Mouse (Mus musculus) forebrain, postnatal 0 days (tissue): ENCODE results near the gene Dynll2. TPM values are rescaled to one million over a fixed set of nuclear protein-coding genes. Genes with fewer than 3 reads are reported as not detected.

Experiments
- ATAC-seq: fragments of 200-750 bp; cut with Nextera tagmentation; 2 replicates; pipeline ENCODE4 v1.8.0; 2017; ENCODE audit warnings: mild to moderate bottlenecking, moderate library complexity
- DNase-seq: peaks from one replicate; pipeline ENCODE4 v3.0.0-alpha.2; 2015
- H3K27ac ChIP-seq: fragments of 300-500 bp; sonication (generic); 2 replicates; pipeline ENCODE4 v1.5.1; 2014; ENCODE audit warnings: low read depth, mild to moderate bottlenecking, antibody characterized with exemption, low read length, moderate library complexity, mixed read lengths
- H3K27me3 ChIP-seq: fragments of 300-500 bp; sonication (generic); 2 replicates; pipeline ENCODE4 v1.6.1; 2014; ENCODE audit warnings: mild to moderate bottlenecking, low read length, mixed read lengths; ENCODE audit not compliant: insufficient read depth
- H3K36me3 ChIP-seq: fragments of 300-500 bp; sonication (generic); 2 replicates; pipeline ENCODE4 v1.6.1; 2014; ENCODE audit warnings: mild to moderate bottlenecking, moderate library complexity; ENCODE audit not compliant: insufficient read depth
- H3K4me1 ChIP-seq: fragments of 300-500 bp; sonication (generic); 2 replicates; pipeline ENCODE4 v1.6.1; 2014; ENCODE audit warnings: antibody characterized with exemption; ENCODE audit not compliant: insufficient read depth
- H3K4me2 ChIP-seq: fragments of 300-500 bp; sonication (generic); 2 replicates; pipeline ENCODE4 v1.6.1; 2014; ENCODE audit warnings: low read depth, mild to moderate bottlenecking, moderate library complexity
- H3K4me3 ChIP-seq: fragments of 300-500 bp; sonication (generic); 2 replicates; pipeline ENCODE4 v1.5.1; 2014; ENCODE audit warnings: low read depth, low read length, mixed read lengths
- H3K9ac ChIP-seq: fragments of 300-500 bp; sonication (generic); 2 replicates; pipeline ENCODE4 v1.6.1; 2014; ENCODE audit warnings: mild to moderate bottlenecking
- H3K9me3 ChIP-seq: fragments of 300-500 bp; sonication (generic); 2 replicates; pipeline ENCODE4 v1.6.1; 2016; ENCODE audit warnings: low read length
- CTCF ChIP-seq: sonication (generic); IDR thresholded peaks from 2 replicates; pipeline ENCODE4 v1.5.1; 2016; ENCODE audit warnings: antibody characterized with exemption, control low read depth, low read depth
- WGBS: fragments of 180-500 bp; shearing (Covaris S2); extraction: QIAGEN DNeasy Blood & Tissue Kit; methylation state at CpG from one replicate; pipeline ENCODE4 v1.1.7; 2014; 5-methylcytosine and 5-hydroxymethylcytosine counted together
- polyA plus RNA-seq: library from polyadenylated mRNA; unstranded; fragments of >200 nt; fragmentation: Nextera tagmentation; extraction: Ambion mirVana; gene quantifications from 2 replicates; pipeline ENCODE4 v1.2.1, GENCODE M21; 2015
- total RNA-seq: library from RNA; depleted of rRNA; stranded (reverse); fragments of >200 nt; gene quantifications from 2 replicates; pipeline ENCODE4 v1.2.3, GENCODE M21; 2014

Gene Dynll2
- total and polyA plus RNA-seq, 2 experiments from 2014 or later: 49.8 to 54.9 TPM

- no peak overlapping the region for H3K9ac ChIP-seq
- DNase-seq: peak; percentile 47
- WGBS: 48% methylated on average over 10 of the region's 10 CpGs
These were observed 13.6 kb downstream of the Dynll2 start for GRCm38 (mm10) chr11:87973559-87974305.

GRCm38 (mm10) chr11:87972829-87973228 is 14.5 kb downstream of the Dynll2 start:
- H3K9me3 ChIP-seq: no peaks in the 10 kb centered on the region
- no peak overlapping the region for H3K4me3 ChIP-seq
- H3K36me3 ChIP-seq: 0 out of 2 replicates have a peak, but pooled peaks cover 8% of the 10 kb centered on the region
- no peak overlapping the region for H3K27ac ChIP-seq
- no peaks in the 10 kb centered on the region for H3K27me3 ChIP-seq
- ATAC-seq (no peak), DNase-seq (no peak)
- WGBS: 88% methylated on average over 6 of the region's 6 CpGs
- no peaks in the 10 kb centered on the region for H3K4me1 ChIP-seq
- TF ChIP-seq CTCF: no peak
- H3K9ac ChIP-seq: no peak overlapping the region
- no peak overlapping the region for H3K4me2 ChIP-seq

More at GRCm38 (mm10) chr11:87973559-87974305, 13.6 kb downstream of the Dynll2 start:
- H3K4me1 ChIP-seq: no peaks in the 10 kb centered on the region
- peak; percentile 64 for ATAC-seq
- H3K9me3 ChIP-seq: no peaks in the 10 kb centered on the region
- peaks cover 15% of the 10 kb centered on the region for H3K36me3 ChIP-seq
- H3K27me3 ChIP-seq: no peaks in the 10 kb centered on the region
- no peak overlapping the region for H3K4me3 ChIP-seq
- H3K4me2 ChIP-seq: no peak overlapping the region
- H3K27ac ChIP-seq: no peak overlapping the region
- TF ChIP-seq CTCF: peak; percentile 62; the same call in 1 of the 2 replicates

GRCm38 (mm10) chr11:87968356-87969122 is 18.8 kb downstream of the Dynll2 start:
- Histone ChIP-seq H3K4me1 (no peaks in the 10 kb centered on the region), H3K4me2 (peak overlapping the region; percentile 39; the same call in 1 of the 2 replicates), H3K9ac (no peak overlapping the region), H3K27ac (no peak overlapping the region), H3K36me3 (no peaks in the 10 kb centered on the region), H3K4me3 (no peak overlapping the region), H3K27me3 (no peaks in the 10 kb centered on the region), H3K9me3 (no peaks in the 10 kb centered on the region)
- ATAC-seq: no peak
- no peak for DNase-seq
- WGBS: 21% methylated on average over 19 of the region's 20 CpGs
- 0 out of 2 replicates have a peak, but pooled peaks have one; percentile 9 for TF ChIP-seq CTCF

- H3K36me3 ChIP-seq: no peaks in the 10 kb centered on the region
- no peaks in the 10 kb centered on the region for H3K27me3 ChIP-seq
- 2% methylated on average over 17 of the region's 17 CpGs for WGBS
- TF ChIP-seq CTCF: peak; percentile 97
- H3K4me3 ChIP-seq: peak overlapping the region; percentile 18; the same call in 1 of the 2 replicates
- H3K4me2 ChIP-seq: peak overlapping the region; percentile 39
- no peak overlapping the region for H3K9ac ChIP-seq
- H3K4me1 ChIP-seq: no peaks in the 10 kb centered on the region
- ATAC-seq (peak; percentile 43; the same call in 1 of the 2 replicates), DNase-seq (peak; percentile 88)
- no peaks in the 10 kb centered on the region for H3K9me3 ChIP-seq
- H3K27ac ChIP-seq: no peak overlapping the region
These were observed 19.5 kb downstream of the Dynll2 start for GRCm38 (mm10) chr11:87967692-87968289.

- no peaks in the 10 kb centered on the region for H3K36me3 ChIP-seq
- H3K9me3 ChIP-seq: no peaks in the 10 kb centered on the region
- H3K4me2 ChIP-seq: no peak overlapping the region
- no peaks in the 10 kb centered on the region for H3K27me3 ChIP-seq
- no peaks in the 10 kb centered on the region for H3K4me1 ChIP-seq
- H3K4me3 ChIP-seq: no peak overlapping the region
- no peak overlapping the region for H3K9ac ChIP-seq
- no peak for TF ChIP-seq CTCF
- no peak overlapping the region for H3K27ac ChIP-seq
- ATAC-seq (no peak), DNase-seq (no peak)
- 53% methylated on average over 10 of the region's 10 CpGs for WGBS
These were observed 21.1 kb downstream of the Dynll2 start for GRCm38 (mm10) chr11:87966214-87966613.

- DNase-seq: no peak
- Histone ChIP-seq H3K27me3 (no peaks in the 10 kb centered on the region), H3K4me2 (no peak overlapping the region), H3K36me3 (no peaks in the 10 kb centered on the region), H3K4me1 (no peaks in the 10 kb centered on the region), H3K4me3 (no peak overlapping the region), H3K27ac (no peak overlapping the region), H3K9ac (no peak overlapping the region), H3K9me3 (no peaks in the 10 kb centered on the region)
- ATAC-seq: no peak
- 28% methylated on average over 3 of the region's 3 CpGs for WGBS
- TF ChIP-seq CTCF: no peak
These were observed 22.0 kb downstream of the Dynll2 start for GRCm38 (mm10) chr11:87965293-87965692.
